Mouse (Mus musculus): ENCODE results near the gene Aldh16a1. TPM values are rescaled to one million over a fixed set of nuclear protein-coding genes. Genes with fewer than 3 reads are reported as not detected.
A peak's percentile ranks its signal among the peaks of the same experiment; 100 is the strongest.

Aldh16a1 gene
- polyA plus RNA-seq, 1 experiment from 2014 or later: 30.3 TPM

DNA sequence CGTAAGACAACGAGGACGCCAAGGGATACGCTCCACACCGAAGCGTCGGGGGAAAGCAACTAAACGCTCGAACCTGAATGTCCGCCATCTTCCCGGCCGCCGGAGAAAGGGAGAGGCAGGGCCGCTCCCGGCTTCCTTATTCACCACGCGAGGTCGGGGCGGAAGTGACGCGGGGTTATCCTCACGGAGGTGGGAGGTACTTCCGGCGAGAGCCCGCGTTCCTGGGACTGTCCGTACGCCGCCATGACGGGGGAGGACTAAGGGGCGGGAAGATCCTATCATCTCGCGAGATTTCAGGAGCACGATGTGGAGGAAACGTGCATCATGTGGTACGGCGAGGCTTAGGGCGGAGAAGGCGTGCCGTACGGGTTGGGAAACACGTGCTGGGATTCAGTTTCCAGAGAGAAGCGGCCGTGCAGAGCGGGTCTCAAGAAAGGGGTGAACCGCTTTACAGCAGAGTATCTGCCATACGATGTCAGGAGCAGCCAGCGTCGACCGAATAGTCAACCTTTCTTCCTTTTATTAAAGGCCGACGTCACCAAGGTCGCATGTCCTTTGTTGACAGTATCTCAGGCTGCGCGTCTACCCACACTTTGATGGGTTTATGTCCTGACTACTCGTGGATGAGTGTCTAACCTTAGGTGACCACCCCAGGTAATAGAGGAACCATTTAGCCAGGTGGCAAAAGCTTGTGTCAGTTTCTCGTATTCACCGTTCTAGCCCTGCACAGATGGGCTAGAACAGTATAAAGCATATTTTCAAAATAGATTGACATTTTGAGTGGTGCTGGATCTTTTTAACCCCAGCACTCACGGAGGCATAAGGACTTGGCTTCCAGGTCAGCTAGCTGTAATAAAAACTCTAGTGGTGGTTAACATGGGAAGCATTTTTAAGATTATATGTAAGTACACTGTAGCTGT is 29.9 kb downstream of the Aldh16a1 start, which contains the start of gene Rps11:
Gene Rps11, minus strand, starts transcription at position 216 of the 920 bp plus-strand sequence.
- peak within 1 kb of the TSS; percentile 94 for H3K27ac ChIP-seq
- peak within 1 kb of the TSS; percentile 95 for H3K4me3 ChIP-seq (replicated peaks)
- DNase-seq: peak; percentile 99
- peak; percentile 78 for ATAC-seq (ENCODE audit: low read depth)
- H3K36me3 ChIP-seq: peaks cover 73% of the 10 kb centered on the region
- H3K9me3 ChIP-seq (replicated peaks): no peaks in the 10 kb centered on the region
- H3K9ac ChIP-seq: peak within 1 kb of the TSS; percentile 98
- peak within 1 kb of the TSS; percentile 94 for H3K4me2 ChIP-seq
- peaks cover 79% of the 10 kb centered on the region for H3K4me1 ChIP-seq (replicated peaks)
- H3K27me3 ChIP-seq: no peaks in the 10 kb centered on the region
- WGBS (ENCODE audit: insufficient replicate concordance): under 1% methylated on average over 59 of the region's 59 CpGs

DNA sequence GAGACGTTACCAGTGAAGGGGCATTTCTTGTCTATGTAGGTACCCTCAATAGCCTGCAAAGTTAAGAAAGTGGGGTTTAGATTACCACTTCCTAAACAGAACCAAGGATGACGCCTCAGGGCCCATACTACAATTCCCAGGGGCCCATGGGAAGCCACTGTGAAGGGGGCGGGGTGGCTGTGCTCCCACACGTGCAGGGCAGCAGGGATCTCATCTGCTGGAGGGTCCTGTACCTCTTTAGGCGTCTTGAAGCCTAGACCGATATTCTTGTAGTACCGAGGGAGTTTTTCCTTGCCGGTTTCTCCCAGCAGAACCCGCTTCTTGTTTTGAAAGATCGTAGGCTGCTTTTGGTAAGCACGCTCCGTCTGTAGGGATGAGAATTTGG is 31.2 kb downstream of the Aldh16a1 start:
- H3K4me2 ChIP-seq: peak overlapping the region; percentile 94
- 7% methylated on average over 12 of the region's 12 CpGs for WGBS (ENCODE audit: insufficient replicate concordance)
- H3K27ac ChIP-seq: peak overlapping the region; percentile 89
- ATAC-seq (ENCODE audit: low read depth): no peak
- peak overlapping the region; percentile 98 for H3K9ac ChIP-seq
- peaks cover 87% of the 10 kb centered on the region for H3K4me1 ChIP-seq (replicated peaks)
- H3K4me3 ChIP-seq (replicated peaks): peak overlapping the region; percentile 95
- H3K27me3 ChIP-seq: no peaks in the 10 kb centered on the region
- peaks cover 80% of the 10 kb centered on the region for H3K36me3 ChIP-seq
- no peak for DNase-seq
- H3K9me3 ChIP-seq (replicated peaks): no peaks in the 10 kb centered on the region

DNA sequence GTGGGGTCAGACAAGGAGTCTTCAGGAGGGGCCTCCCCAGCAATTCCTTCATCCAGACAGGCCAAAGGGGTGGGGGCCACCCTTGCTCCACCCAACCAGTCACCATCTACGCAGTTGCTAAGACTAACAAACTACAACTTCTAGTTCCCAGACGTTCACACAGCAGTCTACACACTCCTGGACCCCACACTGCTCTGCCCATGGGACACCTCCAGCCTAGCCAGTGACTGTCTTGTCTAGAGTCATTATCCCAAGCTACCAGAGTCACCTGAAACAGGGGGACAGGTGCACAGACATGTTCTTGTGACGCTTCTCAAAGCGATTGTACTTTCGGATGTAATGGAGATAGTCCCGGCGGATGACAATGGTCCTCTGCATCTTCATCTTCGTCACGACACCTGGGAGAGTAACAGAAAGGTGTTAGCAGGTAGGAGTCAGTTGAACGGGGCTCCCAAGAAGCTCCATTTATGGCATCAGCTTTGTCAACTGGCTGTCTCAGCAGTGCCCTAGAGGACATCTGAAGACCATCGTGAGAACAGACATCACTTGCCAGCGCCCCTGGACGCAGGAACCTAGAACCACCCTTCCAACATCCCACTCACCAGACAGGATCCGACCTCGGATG is 31.7 kb downstream of the Aldh16a1 start:
- DNase-seq (no peak), ATAC-seq (ENCODE audit: low read depth) (no peak)
- H3K9me3 ChIP-seq (replicated peaks): no peaks in the 10 kb centered on the region
- peak overlapping the region; percentile 95 for H3K4me3 ChIP-seq (replicated peaks)
- H3K27ac ChIP-seq: peak overlapping the region; percentile 89
- H3K36me3 ChIP-seq: peaks cover 77% of the 10 kb centered on the region
- H3K4me2 ChIP-seq: peak overlapping the region; percentile 94
- H3K9ac ChIP-seq: peak overlapping the region; percentile 98
- no peaks in the 10 kb centered on the region for H3K27me3 ChIP-seq
- WGBS (ENCODE audit: insufficient replicate concordance): 61% methylated on average over 15 of the region's 15 CpGs
- H3K4me1 ChIP-seq (replicated peaks): peaks cover 87% of the 10 kb centered on the region

DNA sequence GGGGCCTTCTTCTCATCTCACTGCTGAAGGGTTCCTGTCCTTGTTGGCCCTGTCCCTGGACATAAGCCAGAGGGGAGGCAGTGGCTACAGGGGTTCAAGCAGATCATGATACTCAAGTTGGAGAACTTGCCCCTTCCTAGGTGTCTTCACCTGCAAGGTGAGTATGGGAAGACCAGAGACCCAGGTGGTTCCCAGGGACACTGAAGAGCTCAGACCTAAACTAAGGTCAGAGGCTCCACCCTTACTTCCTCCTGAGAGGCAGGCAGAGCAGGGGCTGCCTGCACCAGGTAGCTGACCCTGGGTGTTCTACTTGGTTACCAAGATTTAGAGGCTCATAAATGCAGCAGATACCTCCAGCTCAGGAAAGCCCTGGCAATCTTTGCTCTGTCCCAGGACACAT is 32.4 kb downstream of the Aldh16a1 start:
- H3K27me3 ChIP-seq: no peaks in the 10 kb centered on the region
- DNase-seq (no peak), ATAC-seq (ENCODE audit: low read depth) (no peak)
- peak overlapping the region; percentile 95 for H3K4me3 ChIP-seq (replicated peaks)
- peaks cover 70% of the 10 kb centered on the region for H3K36me3 ChIP-seq
- H3K4me1 ChIP-seq (replicated peaks): peaks cover 83% of the 10 kb centered on the region
- H3K27ac ChIP-seq: peak overlapping the region; percentile 89
- no peaks in the 10 kb centered on the region for H3K9me3 ChIP-seq (replicated peaks)
- peak overlapping the region; percentile 54 for H3K9ac ChIP-seq
- peak overlapping the region; percentile 94 for H3K4me2 ChIP-seq

DNA sequence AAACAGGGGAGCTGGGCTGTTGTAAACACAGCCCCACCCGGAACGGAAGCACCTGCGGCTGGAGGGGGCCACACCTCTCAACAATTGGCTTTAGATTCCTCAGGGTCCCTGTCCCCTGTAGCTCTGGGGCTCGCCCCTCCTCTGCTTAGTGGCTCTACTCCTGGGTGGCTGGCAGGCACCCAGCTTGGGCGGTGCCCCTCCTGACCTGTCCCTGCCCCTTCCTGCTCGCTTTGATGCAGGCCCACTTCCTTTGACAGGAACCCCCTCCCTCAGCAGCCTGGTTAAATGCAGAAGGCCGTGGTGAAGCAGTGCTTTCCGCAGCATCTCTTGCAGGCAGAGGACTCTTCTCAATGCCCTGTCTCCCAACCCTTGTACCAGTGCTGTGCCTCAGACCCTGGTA is 33.0 kb downstream of the Aldh16a1 start:
- no peak for DNase-seq

DNA sequence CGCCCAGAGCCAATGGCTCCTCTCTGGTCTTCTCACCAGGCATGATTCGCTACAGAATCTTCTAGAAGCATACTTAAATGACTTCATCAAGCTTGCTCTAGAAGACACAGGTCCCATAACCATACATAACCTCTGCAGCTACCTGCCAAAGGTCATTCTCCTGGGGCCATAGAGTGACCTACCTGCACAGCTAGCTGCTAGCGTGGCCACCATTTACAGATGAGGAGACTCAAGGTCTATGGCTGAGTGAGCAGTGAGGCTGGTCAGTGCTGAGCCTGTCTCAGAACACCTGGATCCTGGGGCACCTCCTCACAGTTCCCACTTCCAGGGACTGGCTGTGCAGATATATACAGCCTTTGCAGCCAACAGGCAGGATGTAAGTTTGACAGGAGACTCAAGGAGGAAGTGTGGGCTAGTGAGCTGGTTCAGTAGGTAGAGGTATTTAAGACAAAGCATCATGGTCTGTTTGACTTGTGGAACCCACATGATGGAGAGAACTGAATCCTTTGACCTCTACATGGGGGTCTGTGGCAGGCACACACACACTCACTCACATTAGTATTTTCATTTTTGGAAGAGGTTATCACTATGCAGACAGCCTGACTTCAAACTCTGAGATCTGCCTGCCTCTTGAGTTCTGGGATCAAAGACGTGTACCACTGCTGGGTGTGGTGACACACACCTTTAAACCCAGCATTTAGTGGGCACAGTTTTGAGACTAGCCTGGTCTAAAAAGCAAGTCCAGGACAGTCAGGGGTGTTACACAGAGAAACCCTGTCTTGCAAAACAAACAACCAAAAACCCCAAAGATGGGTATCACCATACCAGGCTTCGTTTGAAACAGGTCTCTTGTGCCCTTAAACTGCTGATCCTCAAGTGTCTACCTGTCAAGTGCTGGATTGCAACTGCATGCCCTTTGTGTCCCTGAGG is 34.3 kb downstream of the Aldh16a1 start:
- Histone ChIP-seq H3K9me3 (replicated peaks) (no peaks in the 10 kb centered on the region), H3K4me2 (no peak overlapping the region), H3K4me1 (replicated peaks) (peaks cover 68% of the 10 kb centered on the region), H3K27me3 (no peaks in the 10 kb centered on the region), H3K27ac (peak overlapping the region; percentile 39), H3K4me3 (replicated peaks) (no peak overlapping the region), H3K36me3 (peaks cover 51% of the 10 kb centered on the region), H3K9ac (no peak overlapping the region)
- DNase-seq (no peak), ATAC-seq (ENCODE audit: low read depth) (no peak)
- WGBS (ENCODE audit: insufficient replicate concordance): 56% methylated on average over 5 of the region's 5 CpGs

More for the DNA sequence above, 33.0 kb downstream of the Aldh16a1 start:
- H3K4me3 ChIP-seq (replicated peaks): peak overlapping the region; percentile 95
- H3K4me2 ChIP-seq: peak overlapping the region; percentile 94; the same call in 1 of the 2 replicates
- ATAC-seq (ENCODE audit: low read depth): no peak
- peaks cover 77% of the 10 kb centered on the region for H3K4me1 ChIP-seq (replicated peaks)
- 42% methylated on average over 8 of the region's 8 CpGs for WGBS (ENCODE audit: insufficient replicate concordance)
- H3K9me3 ChIP-seq (replicated peaks): no peaks in the 10 kb centered on the region
- peaks cover 65% of the 10 kb centered on the region for H3K36me3 ChIP-seq
- peak overlapping the region; percentile 89 for H3K27ac ChIP-seq
- H3K27me3 ChIP-seq: no peaks in the 10 kb centered on the region
- H3K9ac ChIP-seq: peak overlapping the region; percentile 54; the same call in 1 of the 2 replicates

DNA sequence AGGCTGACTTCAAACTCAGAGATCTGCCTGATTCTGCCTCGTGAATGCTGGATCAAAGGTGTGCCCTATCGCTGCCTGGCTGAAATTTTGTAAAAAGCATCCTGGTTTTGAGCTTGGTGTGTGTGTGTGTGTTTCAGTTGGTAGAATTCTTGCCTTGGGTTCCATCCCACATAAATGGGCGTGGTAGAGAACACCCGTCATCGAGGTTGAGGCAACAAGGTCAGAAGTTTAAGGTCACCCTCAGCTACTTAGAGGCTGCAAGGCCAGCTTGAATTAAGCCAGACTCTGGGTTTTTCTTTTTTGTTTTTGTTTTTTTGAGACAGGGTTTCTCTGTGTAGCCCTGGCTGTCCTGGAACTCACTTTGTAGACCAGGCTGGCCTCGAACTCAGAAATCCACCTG is 36.0 kb downstream of the Aldh16a1 start:
- no peaks in the 10 kb centered on the region for H3K27me3 ChIP-seq
- H3K4me3 ChIP-seq (replicated peaks): no peak overlapping the region
- H3K4me1 ChIP-seq (replicated peaks): peaks cover 67% of the 10 kb centered on the region
- DNase-seq (no peak), ATAC-seq (ENCODE audit: low read depth) (no peak)
- no peak overlapping the region for H3K4me2 ChIP-seq
- peak overlapping the region; percentile 44; the same call in 1 of the 2 replicates for H3K27ac ChIP-seq
- H3K9me3 ChIP-seq (replicated peaks): no peaks in the 10 kb centered on the region
- WGBS (ENCODE audit: insufficient replicate concordance): 57% methylated on average over 6 of the region's 6 CpGs
- H3K9ac ChIP-seq: no peak overlapping the region
- peaks cover 46% of the 10 kb centered on the region for H3K36me3 ChIP-seq

DNA sequence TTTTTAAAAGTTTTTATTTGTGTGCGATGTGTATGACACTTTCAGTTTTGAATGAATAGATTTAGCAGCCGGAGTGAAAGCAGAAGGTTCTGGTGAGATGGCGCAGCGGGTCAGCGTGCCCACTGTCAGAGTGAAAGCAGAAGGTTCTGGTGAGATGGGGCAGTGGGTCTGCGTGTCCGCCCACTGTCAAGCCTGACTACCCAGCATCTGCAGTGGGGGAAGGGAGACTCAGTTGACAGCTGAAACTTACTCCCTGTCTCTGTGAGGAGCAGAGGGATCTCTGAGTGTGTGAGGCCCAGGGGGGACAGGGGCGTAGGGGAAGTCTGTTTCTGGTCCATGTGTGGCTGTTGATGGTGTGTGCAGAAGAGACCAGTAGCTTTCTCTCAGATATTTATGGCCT is 36.8 kb downstream of the Aldh16a1 start:
- no peak overlapping the region for H3K4me2 ChIP-seq
- no peaks in the 10 kb centered on the region for H3K27me3 ChIP-seq
- H3K36me3 ChIP-seq: peaks cover 38% of the 10 kb centered on the region
- 60% methylated on average over 8 of the region's 8 CpGs for WGBS (ENCODE audit: insufficient replicate concordance)
- peak overlapping the region; percentile 44; the same call in 1 of the 2 replicates for H3K27ac ChIP-seq
- no peak overlapping the region for H3K9ac ChIP-seq
- no peak overlapping the region for H3K4me3 ChIP-seq (replicated peaks)
- DNase-seq (no peak), ATAC-seq (ENCODE audit: low read depth) (no peak)
- peaks cover 67% of the 10 kb centered on the region for H3K4me1 ChIP-seq (replicated peaks)
- H3K9me3 ChIP-seq (replicated peaks): no peaks in the 10 kb centered on the region

DNA sequence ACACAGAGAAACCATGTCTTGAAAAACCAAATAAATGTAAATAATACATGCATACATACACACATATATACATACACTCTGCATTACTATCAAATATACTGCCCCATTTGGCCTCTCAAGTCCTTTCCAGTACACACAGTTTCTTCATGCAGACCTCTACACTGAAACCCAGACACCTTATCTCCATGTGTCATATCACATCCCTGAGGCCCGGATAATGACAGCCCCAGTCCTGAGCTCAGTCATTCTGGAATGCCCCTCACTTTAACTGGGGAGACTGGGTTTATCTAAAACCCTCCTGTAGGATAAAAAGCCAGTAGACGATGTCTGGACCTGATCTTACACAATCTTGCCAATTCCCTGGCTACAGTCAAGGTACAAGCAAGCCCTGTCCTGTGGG is 40.9 kb downstream of the Aldh16a1 start:
- DNase-seq (no peak), ATAC-seq (ENCODE audit: low read depth) (peak; percentile 69)
- Histone ChIP-seq H3K4me3 (replicated peaks) (no peak overlapping the region), H3K9ac (peak overlapping the region; percentile 26; the same call in 1 of the 2 replicates), H3K27me3 (no peaks in the 10 kb centered on the region), H3K36me3 (no peaks in the 10 kb centered on the region), H3K27ac (no peak overlapping the region), H3K4me2 (no peak overlapping the region), H3K9me3 (replicated peaks) (no peaks in the 10 kb centered on the region), H3K4me1 (replicated peaks) (peaks cover 47% of the 10 kb centered on the region)
- WGBS (ENCODE audit: insufficient replicate concordance): 10% methylated on average over 2 of the region's 2 CpGs

DNA sequence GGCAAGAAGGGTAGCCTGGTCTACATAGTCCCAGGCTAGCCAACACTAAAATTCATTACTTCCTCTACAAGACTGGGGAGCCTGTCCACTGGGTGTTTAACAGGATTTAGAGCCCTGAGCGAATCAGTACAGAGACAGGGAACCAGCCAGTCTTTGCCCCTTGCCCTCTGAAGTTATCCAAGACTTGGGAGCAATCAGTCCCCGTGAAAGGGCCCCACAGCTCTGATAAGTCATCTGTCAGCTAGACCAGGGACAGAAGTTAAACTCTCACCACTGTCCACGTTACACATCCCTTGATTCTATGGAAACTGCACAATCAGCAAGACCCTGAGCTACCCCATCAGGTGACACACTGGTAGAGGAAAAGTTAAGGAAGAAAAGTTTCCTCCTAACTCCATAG is 41.9 kb downstream of the Aldh16a1 start:
- H3K4me2 ChIP-seq: no peak overlapping the region
- no peaks in the 10 kb centered on the region for H3K27me3 ChIP-seq
- DNase-seq (no peak), ATAC-seq (ENCODE audit: low read depth) (no peak)
- H3K9ac ChIP-seq: no peak overlapping the region
- no peak overlapping the region for H3K27ac ChIP-seq
- H3K36me3 ChIP-seq: no peaks in the 10 kb centered on the region
- 25% methylated on average over 3 of the region's 3 CpGs for WGBS (ENCODE audit: insufficient replicate concordance)
- H3K4me1 ChIP-seq (replicated peaks): peaks cover 38% of the 10 kb centered on the region
- no peaks in the 10 kb centered on the region for H3K9me3 ChIP-seq (replicated peaks)
- no peak overlapping the region for H3K4me3 ChIP-seq (replicated peaks)

DNA sequence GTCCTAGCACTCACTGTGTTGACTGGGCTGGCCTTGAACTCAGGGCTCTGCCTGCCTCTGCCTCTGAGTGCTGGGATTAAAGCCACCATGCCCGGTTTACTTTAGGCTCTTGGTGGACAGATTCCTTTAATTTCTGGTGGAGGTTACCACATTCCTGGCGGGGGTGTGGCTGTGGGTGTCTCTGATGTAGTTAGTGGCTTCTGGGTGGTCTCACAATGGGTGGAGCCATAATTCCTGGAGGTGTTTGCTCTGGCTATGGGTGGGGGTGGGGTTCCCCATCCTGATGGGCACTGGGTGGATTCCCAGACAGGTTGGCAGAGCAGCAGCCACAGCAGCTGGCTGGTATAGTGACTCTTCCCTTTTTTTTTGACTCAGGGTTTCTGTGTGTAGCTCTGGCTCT is 42.4 kb downstream of the Aldh16a1 start:
- Histone ChIP-seq H3K9ac (no peak overlapping the region), H3K36me3 (no peaks in the 10 kb centered on the region), H3K4me2 (no peak overlapping the region), H3K27ac (no peak overlapping the region), H3K4me3 (replicated peaks) (no peak overlapping the region), H3K27me3 (no peaks in the 10 kb centered on the region), H3K9me3 (replicated peaks) (no peaks in the 10 kb centered on the region), H3K4me1 (replicated peaks) (peaks cover 37% of the 10 kb centered on the region)
- ATAC-seq (ENCODE audit: low read depth) (no peak), DNase-seq (no peak)
- 56% methylated on average over 2 of the region's 2 CpGs for WGBS (ENCODE audit: insufficient replicate concordance)
